Mouse (Mus musculus): ENCODE measurements at regions not wholly inside any gene's neighbourhood (a gene's known extent, or its start where the extent isn't known, plus 50 kb on each side); places are given as distances from the start of the nearest gene placed in this dataset.
"Not testable (repeated sequence)": the region's sequence is repeated elsewhere in the genome, so short reads cannot be mapped to it uniquely, and the experiment has no call there.

DNA sequence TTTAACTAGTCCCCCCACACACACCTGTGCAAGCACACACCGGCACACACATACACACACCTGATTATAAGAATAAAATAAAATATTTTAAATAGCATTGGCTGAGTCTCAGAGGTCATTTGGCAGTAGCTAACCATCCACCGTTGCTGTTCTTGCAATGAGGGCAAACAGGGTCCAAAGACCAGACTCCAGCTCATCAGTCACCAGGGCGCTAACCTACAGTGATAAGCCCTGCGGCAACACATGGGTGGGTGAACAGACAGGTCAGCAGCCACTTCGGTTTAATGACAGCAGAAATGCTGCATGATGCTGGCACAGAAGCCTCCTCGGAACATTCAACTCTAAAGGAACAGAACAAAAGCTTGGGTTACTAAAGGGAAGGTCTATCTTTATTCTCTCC, 54.9 kb downstream of the Tas2r134 start:
- DNase-seq (ENCODE audit: low spot score in 2 of 2): no peak

GRCm38 (mm10) chr2:51682745-51683144, 55.4 kb downstream of the Tas2r134 start:
- no peak for DNase-seq (ENCODE audit: low spot score in 2 of 2)

GRCm38 (mm10) chr2:51705110-51705509, 77.8 kb downstream of the Tas2r134 start:
- no peak for DNase-seq (ENCODE audit: low spot score in 2 of 2)

GRCm38 (mm10) chr2:51708701-51709100, 81.4 kb downstream of the Tas2r134 start:
- no peak for DNase-seq (ENCODE audit: low spot score in 2 of 2)

DNA sequence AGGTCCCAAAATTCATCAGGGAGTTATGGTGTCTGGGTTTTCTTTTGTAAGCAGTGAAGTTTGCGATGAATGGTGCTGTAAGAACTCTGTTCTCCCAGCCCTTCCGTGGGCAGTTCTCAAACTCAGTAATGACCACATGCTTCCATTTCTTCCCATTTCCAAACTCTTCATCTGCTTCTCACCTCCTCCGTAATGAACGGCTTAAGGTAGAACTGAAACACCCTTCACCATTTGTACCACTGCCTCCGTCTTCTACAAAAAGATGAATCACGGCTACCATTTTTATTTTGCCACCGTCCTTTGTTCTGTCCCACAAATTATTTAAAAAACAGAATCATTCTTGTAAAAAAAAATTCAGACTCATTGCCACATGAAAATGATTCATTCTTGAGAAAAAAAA, 85.3 kb downstream of the Tas2r134 start:
- no peak for DNase-seq (ENCODE audit: low spot score in 2 of 2)

- DNase-seq (ENCODE audit: low spot score in 2 of 2): no peak
These were observed 103.5 kb downstream of the Tas2r134 start for GRCm38 (mm10) chr2:51730805-51731204.

DNA sequence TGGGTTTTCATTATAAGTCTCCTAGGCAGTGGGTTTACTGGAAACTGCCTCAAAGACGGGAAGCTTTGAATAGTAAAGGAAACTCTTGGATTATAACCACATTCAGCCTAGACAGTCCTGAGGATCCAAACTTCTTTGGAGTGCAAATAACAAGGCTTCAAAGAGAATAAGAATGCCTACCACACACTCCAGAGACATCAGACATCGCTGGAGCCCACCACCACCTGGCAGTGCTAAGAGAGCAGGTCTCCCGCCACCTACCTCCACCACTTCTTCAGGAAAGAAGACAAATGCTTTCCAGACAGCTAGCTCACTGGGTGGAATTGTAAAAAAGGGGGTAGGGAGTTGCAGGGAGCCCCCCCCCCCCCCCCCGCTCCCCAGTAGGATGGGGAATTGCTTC, 104.4 kb downstream of the Tas2r134 start:
- no peak for DNase-seq (ENCODE audit: low spot score in 2 of 2)

GRCm38 (mm10) chr2:51732355-51732754, 105.0 kb downstream of the Tas2r134 start:
- DNase-seq (ENCODE audit: low spot score in 2 of 2): no peak

DNA sequence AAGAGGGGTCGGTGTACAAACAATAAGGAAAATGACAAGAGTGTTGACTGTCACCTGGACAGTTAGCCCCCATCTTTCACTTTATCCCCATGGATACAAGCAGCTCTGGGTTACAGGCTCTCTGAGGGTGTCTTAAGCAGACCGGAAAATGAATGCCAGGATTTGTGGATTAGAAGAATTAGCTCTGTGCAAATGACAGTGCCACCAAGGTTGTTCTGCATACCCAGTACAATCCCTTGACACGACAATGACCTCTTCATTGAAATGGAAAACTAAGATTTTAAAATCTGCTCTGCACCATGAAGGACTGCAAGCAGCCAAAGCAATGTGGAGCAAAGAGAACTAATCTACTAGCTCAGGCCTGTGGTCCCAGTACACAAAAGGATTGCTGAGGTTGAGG, 105.9 kb downstream of the Tas2r134 start:
- DNase-seq (ENCODE audit: low spot score in 2 of 2): no peak

DNA sequence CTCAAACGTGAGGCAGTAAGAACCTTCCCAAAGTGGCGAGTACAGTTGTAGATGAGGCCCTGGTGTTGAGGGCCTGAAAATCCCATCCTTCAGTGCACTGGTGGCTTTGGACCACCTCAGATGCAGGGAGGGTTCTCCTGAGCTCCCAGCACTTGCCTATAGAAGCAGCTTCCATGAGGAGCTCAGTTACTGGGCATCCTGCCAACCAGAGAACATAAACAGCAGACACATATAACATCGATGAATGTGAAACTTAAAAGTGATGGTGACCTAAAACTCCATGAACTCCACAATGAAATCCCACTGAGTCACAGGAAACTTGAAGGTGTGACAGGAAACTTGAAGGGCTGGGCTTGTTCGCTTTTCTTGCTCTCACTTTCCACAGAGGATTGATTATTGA, 109.1 kb downstream of the Tas2r134 start:
- DNase-seq (ENCODE audit: low spot score in 2 of 2): no peak

- no peak for DNase-seq (ENCODE audit: low spot score in 2 of 2)
These were observed 120.5 kb downstream of the Tas2r134 start for GRCm38 (mm10) chr2:51747675-51748319.

DNA sequence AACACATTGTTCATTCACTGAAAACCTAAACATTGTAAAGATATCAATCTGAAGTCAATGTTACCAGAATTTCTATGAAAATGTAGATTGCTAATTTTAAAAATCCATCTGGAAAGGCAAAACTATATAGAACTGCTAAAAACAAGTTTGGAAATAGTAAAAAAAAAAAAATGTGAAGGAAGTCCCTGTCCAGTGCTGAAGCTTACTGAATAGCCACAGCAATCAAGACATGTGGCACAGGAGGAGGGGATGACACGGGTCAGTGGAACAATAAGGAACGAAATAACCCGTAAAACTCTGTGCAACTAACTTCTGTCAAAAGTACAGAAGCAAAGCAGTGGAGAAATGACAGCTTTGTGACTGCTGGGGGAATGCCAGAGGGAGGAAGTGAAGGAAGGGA, 121.9 kb downstream of the Tas2r134 start:
- DNase-seq (ENCODE audit: low spot score in 2 of 2): no peak

- DNase-seq (ENCODE audit: low spot score in 2 of 2): no peak
These were observed 125.7 kb downstream of the Tas2r134 start for GRCm38 (mm10) chr2:51752941-51753564.

DNA sequence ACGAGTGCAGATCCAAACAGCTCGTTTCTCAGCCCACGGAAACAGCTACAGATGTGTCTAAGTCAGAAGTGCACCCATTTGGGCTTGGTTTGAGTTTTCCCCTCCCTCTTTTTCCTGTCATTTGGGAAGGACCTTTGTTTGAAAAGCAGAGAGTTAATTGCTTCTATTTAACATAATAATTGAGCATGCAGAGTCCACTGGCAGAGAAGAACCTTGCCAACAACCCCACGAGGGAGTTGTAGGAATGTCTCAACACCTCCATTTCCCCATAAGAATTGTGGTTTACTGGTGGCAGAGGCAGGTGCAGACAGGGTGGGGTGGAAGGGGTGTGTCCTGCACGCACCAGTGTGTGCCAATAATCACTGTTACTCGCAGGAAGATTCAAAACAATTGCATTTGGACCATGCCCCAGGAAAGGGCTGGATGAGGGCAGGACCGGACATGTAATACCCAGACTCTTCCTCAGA, 126.3 kb downstream of the Tas2r134 start:
- DNase-seq (ENCODE audit: low spot score in 2 of 2): no peak

- no peak for DNase-seq (ENCODE audit: low spot score in 2 of 2)
These were observed 130.1 kb downstream of the Tas2r134 start for GRCm38 (mm10) chr2:51757361-51757760.

GRCm38 (mm10) chr2:51758093-51758492, 130.8 kb downstream of the Tas2r134 start:
- DNase-seq (ENCODE audit: low spot score in 2 of 2): no peak

DNA sequence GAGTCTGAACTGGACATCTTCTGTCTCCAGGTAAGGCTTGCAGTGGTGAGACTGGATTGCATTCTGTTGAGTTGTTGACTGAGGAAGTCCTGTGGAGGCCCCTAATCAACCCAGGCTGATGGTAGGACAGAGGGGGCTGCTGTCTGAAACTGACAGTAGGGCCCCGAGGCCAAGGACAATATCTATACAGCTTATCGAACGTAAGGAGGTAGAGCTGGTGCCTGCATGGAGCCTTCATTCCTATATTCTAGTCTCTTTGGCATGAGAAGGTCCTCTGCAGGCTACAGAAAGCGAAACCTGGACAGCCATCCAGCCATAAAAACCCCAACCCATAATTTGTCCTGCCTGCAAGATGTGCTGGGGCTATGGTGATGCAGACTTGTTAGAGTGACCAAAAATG, 135.6 kb downstream of the Tas2r134 start:
- DNase-seq (ENCODE audit: low spot score in 2 of 2): no peak

DNA sequence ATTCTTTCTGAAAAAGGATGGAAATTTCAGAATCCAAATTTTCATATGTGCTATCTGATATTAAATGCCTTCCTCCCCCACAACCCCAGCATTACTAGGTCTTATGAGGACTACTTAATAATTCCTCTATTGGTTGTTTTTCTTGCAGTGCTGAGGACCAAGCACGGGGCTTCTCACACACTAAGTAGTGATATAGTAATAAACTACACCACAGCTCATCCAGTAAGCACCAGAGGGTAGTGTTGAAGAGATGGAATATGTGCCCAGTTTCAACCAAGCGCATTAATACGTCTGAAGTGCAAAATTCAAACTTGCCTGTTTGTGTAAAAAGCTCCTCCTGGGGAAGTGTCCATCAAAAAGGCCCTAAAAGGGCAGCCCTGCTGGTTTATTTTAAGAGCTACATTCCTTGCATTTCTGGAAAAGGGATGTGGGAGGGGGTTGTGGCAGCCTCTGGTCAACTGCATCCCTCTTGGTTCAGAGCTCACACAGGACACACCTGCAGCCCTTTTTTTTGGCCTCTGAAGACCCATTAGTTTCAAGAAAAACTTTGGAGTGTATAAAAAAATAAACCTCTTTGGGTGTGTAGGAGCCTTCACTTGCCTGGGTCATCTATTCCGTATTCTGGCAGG, 140.3 kb downstream of the Tas2r134 start:
- no peak for DNase-seq (ENCODE audit: low spot score in 2 of 2)

- no peak for DNase-seq (ENCODE audit: low spot score in 2 of 2)
These were observed 141.3 kb downstream of the Tas2r134 start for GRCm38 (mm10) chr2:51768298-51769271.

DNA sequence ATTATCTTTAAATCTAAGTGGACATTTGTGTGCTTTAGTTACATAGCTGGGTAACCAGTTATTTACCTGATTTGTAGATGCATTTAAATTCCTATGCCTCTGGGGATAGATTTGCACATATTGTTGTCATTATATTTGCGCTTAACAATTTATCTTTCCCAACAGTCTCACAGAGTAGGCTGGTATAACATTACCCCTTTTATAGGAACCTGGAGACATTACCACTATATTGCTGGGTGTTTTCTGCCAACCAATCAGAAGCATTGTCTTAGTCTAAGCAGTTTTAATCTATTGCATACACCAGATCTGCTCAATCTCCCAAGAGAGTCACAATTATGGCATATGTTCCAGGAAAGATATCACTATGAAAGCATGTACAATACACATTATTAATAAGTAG, 149.8 kb downstream of the Rbm43 start:
- no peak for DNase-seq (ENCODE audit: low spot score in 2 of 2)

DNA sequence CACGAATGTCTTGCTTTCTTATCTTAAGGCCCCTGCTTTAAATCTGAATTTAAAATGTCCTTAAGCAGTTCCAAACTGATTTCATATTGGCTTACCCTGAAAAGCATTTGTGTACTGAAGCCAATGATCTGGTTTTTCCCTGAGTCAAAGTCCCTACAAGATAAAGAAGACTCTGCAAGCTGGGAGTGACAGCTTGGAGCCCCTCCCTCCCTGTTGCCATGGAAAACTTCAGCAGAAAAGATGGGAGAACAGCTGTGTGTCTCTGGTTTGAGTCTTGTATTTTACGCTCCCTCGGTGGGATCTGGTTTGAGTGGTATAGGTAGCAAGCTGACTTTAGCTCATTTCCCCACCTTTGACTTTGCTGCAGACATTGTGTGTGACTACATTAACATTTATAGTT, 146.1 kb downstream of the Rbm43 start:
- DNase-seq (ENCODE audit: low spot score in 2 of 2): no peak

DNA sequence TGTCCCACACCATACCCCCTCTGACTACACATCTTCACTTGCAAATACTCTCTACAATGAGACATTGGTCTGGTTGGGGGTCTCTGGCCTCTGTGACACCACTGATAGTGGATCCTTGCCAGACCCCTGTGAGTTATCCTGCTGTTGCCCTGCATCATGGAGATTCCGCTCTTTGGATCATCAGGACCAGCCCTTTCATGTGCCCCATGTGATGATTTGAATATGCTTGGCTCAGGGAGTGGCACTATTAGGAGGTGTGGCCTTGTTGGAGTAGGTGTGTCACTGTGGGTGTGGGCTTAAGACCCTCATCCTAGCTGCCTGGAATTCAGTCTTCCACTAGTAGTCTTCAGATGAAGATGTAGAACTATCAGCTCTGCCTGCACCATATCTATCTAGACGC, 141.7 kb downstream of the Rbm43 start:
- DNase-seq (ENCODE audit: low spot score in 2 of 2): not testable (repeated sequence)
